Mouse (Mus musculus) hindbrain, embryonic 16.5 days (tissue): ENCODE measurements around the gene Il23a. TPM values are rescaled to one million over a fixed set of nuclear protein-coding genes. Genes with fewer than 3 reads are reported as not detected.
A peak's percentile ranks its signal among the peaks of the same experiment; 100 is the strongest.
"Not testable (repeated sequence)": the region's sequence is repeated elsewhere in the genome, so short reads cannot be mapped to it uniquely, and the experiment has no call there.

Experiments used
- ATAC-seq: fragments of 200-750 bp; cut with Nextera tagmentation; 2 replicates; pipeline ENCODE4 v1.8.0; 2017; ENCODE audit warnings: moderate TSS enrichment, moderate library complexity
- H3K27ac ChIP-seq: fragments of 300-500 bp; sonication (generic); 2 replicates; pipeline ENCODE4 v1.5.1; 2014; ENCODE audit warnings: low read depth, mild to moderate bottlenecking, control low read depth, low read length, moderate library complexity
- H3K27me3 ChIP-seq: fragments of 300-500 bp; sonication (generic); replicated peaks from 2 replicates; pipeline ENCODE4 v1.6.1; 2014; ENCODE audit warnings: low read length; ENCODE audit not compliant: control insufficient read depth, insufficient read depth
- H3K36me3 ChIP-seq: fragments of 300-500 bp; sonication (generic); 2 replicates; pipeline ENCODE4 v1.6.1; 2014; ENCODE audit warnings: mild to moderate bottlenecking, low read length, moderate library complexity, mixed read lengths; ENCODE audit not compliant: control insufficient read depth, insufficient read depth
- H3K4me1 ChIP-seq: fragments of 300-500 bp; sonication (generic); 2 replicates; pipeline ENCODE4 v1.6.1; 2014; ENCODE audit warnings: low read depth, low read length; ENCODE audit not compliant: control insufficient read depth, insufficient read depth
- H3K4me2 ChIP-seq: fragments of 300-500 bp; sonication (generic); 2 replicates; pipeline ENCODE4 v1.6.1; 2014; ENCODE audit warnings: mild to moderate bottlenecking, low read length, control low read depth, moderate library complexity
- H3K4me3 ChIP-seq: fragments of 300-500 bp; sonication (generic); 2 replicates; pipeline ENCODE4 v1.5.1; 2014; ENCODE audit warnings: mild to moderate bottlenecking, low read length, control low read depth, moderate library complexity
- H3K9ac ChIP-seq: fragments of 300-500 bp; sonication (generic); 2 replicates; pipeline ENCODE4 v1.6.1; 2014; ENCODE audit warnings: low read depth, mild to moderate bottlenecking, control low read depth, low read length, moderate library complexity
- H3K9me3 ChIP-seq: fragments of 300-500 bp; sonication (generic); 2 replicates; pipeline ENCODE4 v1.6.1; 2014; ENCODE audit warnings: mild to moderate bottlenecking, low read length, moderate library complexity; ENCODE audit not compliant: control insufficient read depth
- WGBS: fragments of 180-500 bp; shearing (Covaris S2); extraction: QIAGEN DNeasy Blood & Tissue Kit; methylation state at CpG from one replicate; pipeline ENCODE4 v1.1.7; 2014; 5-methylcytosine and 5-hydroxymethylcytosine counted together
- polyA plus RNA-seq: library from polyadenylated mRNA; unstranded; fragments of >200 nt; fragmentation: Nextera tagmentation; extraction: Ambion mirVana; gene quantifications from 2 replicates; pipeline ENCODE4 v1.2.1, GENCODE M21; 2015

Gene Il23a
- polyA plus RNA-seq, 1 experiment from 2014 or later = 0.73 TPM

- no peak overlapping the region for H3K4me2 ChIP-seq
- H3K27ac ChIP-seq = no peak overlapping the region
- H3K9me3 ChIP-seq = no peaks in the 10 kb centered on the region
- 95% methylated on average over 3 of the region's 3 CpGs for WGBS
- no peak overlapping the region for H3K4me3 ChIP-seq
- H3K27me3 ChIP-seq = no peaks in the 10 kb centered on the region
- H3K4me1 ChIP-seq = peaks cover 18% of the 10 kb centered on the region
- no peak for ATAC-seq
- no peak overlapping the region for H3K9ac ChIP-seq
- H3K36me3 ChIP-seq = no peaks in the 10 kb centered on the region
Measured at GRCm38 (mm10) chr10:128336195-128336594, 37.6 kb upstream of the Il23a start.

DNA sequence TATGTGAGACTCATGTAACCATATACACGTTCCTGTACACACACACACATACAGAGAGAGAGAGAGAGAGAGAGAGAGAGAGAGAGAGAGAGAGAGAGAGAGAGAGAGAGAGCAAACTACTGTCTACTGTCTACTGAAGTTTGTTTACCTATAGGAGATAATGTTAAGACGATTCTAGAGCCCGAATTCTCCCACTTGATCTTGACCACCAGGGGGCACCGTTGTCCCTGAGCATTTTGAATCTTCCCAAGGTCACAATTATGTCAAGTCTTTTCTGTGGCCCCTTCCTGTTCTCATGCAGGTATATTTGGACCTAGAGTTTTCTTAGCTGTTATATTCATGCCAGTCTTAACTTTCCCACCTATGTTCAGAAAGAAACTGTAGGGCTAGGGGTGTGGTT lies 37.0 kb upstream of the Il23a start:
- Histone ChIP-seq H3K27ac (no peak overlapping the region), H3K4me1 (peaks cover 18% of the 10 kb centered on the region), H3K9me3 (no peaks in the 10 kb centered on the region), H3K4me2 (no peak overlapping the region), H3K36me3 (no peaks in the 10 kb centered on the region), H3K4me3 (no peak overlapping the region), H3K27me3 (no peaks in the 10 kb centered on the region), H3K9ac (no peak overlapping the region)
- 4% methylated on average over 4 of the region's 4 CpGs for WGBS
- no peak for ATAC-seq

DNA sequence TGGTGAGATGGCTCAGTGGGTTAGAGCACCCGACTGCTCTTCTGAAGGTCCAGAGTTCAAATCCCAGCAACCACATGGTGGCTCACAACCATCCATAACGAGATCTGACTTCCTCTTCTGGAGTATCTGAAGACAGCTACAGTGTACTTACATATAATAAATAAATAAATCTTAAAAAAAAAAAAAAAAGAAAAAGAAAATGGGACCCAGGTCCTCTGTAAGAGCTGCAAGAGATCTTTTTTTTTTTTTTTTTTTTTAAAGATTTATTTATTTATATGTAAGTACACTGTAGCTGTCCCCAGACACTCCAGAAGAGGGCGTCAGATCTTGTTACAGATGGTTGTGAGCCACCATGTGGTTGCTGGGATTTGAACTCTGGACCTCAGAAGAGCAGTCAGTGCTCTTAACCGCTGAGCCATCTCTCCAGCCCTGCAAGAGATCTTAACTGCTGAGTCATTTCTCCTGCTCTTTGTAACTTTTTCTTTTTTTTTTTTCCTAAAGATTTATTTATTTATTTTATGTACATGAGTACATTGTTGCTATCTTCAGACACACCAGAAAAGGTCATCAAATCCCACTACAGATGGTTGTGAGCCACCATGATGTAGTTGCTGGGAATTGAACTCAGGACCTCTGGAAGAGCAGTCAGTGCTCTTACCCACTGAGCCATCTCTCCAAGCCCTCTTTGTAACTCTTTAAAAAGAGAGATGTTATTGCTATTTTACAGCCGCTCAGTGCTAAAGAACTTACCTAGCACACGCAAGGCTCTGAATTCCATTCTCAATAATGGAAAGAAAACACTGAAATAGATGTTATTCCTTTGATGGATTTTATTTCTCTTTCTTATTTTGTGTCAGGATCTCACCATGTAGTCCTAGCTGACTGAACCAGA lies 34.1 kb upstream of the Il23a start:
- not testable (repeated sequence) for H3K27ac ChIP-seq, H3K9me3 ChIP-seq, H3K4me2 ChIP-seq, H3K27me3 ChIP-seq, H3K4me3 ChIP-seq, H3K4me1 ChIP-seq, ATAC-seq, H3K36me3 ChIP-seq, H3K9ac ChIP-seq
- WGBS = 80% methylated on average over 5 of the region's 6 CpGs

DNA sequence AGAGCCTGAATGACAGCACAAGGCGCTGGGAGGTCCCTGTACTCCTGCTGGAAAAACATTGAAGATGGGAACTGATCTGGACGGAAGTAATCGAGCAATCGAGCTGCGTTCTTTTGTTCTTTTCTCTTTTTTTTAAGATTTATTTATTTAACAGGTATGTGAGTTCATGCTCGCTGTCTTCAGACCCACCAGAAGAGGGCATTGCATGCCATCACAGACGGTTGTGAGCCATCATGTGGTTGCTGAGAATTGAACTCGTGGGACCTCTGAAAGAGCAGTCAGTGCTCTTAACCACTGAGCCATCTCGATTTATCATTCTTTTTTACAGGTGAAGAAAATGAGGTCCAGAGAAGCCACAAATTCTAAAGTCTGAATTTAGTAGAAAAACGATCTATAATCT lies 29.1 kb upstream of the Il23a start:
- no peaks in the 10 kb centered on the region for H3K27me3 ChIP-seq
- H3K36me3 ChIP-seq = peaks cover 17% of the 10 kb centered on the region
- no peak for ATAC-seq
- no peak overlapping the region for H3K27ac ChIP-seq
- H3K4me3 ChIP-seq = no peak overlapping the region
- H3K4me2 ChIP-seq = no peak overlapping the region
- WGBS = 83% methylated on average over 10 of the region's 10 CpGs
- H3K4me1 ChIP-seq = peaks cover 9% of the 10 kb centered on the region
- no peaks in the 10 kb centered on the region for H3K9me3 ChIP-seq
- no peak overlapping the region for H3K9ac ChIP-seq

GRCm38 (mm10) chr10:128326825-128327224 lies 28.3 kb upstream of the Il23a start:
- no peak for ATAC-seq
- Histone ChIP-seq H3K27ac (no peak overlapping the region), H3K4me3 (no peak overlapping the region), H3K27me3 (no peaks in the 10 kb centered on the region), H3K9me3 (no peaks in the 10 kb centered on the region), H3K36me3 (peaks cover 17% of the 10 kb centered on the region), H3K4me1 (peaks cover 9% of the 10 kb centered on the region), H3K9ac (no peak overlapping the region), H3K4me2 (no peak overlapping the region)
- 96% methylated on average over 8 of the region's 8 CpGs for WGBS

DNA sequence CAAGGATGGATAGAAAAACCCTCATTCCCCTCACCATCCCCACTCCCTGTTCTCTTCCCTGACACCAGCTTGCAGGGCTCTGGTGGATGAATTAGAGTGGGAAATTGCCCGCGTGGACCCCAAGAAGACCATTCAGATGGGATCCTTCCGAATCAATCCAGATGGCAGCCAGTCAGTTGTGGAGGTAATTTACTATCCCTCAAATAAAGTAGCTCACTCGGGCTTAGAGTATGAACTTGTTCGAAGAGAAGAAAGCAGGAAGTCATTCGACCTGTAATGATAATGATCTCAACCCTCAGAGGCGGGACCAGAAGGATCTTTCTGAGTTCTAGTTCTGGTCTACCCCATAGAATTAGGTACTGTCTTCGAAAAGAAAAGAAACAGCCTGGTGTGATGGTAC lies 25.0 kb upstream of the Il23a start:
- H3K27ac ChIP-seq = no peak overlapping the region
- peaks cover 23% of the 10 kb centered on the region for H3K36me3 ChIP-seq
- H3K9ac ChIP-seq = peak overlapping the region; percentile 44
- peaks cover 13% of the 10 kb centered on the region for H3K4me1 ChIP-seq
- WGBS = 85% methylated on average over 8 of the region's 8 CpGs
- no peaks in the 10 kb centered on the region for H3K9me3 ChIP-seq
- peak overlapping the region; percentile 83 for H3K4me3 ChIP-seq
- no peaks in the 10 kb centered on the region for H3K27me3 ChIP-seq
- H3K4me2 ChIP-seq = peak overlapping the region; percentile 91
- ATAC-seq = no peak

GRCm38 (mm10) chr10:128322141-128323108 lies 23.9 kb upstream of the Il23a start, which contains the start of gene Cnpy2:
Gene Cnpy2 (plus strand): TSS chr10:128322459.
- H3K9me3 ChIP-seq = no peaks in the 10 kb centered on the region
- peak within 1 kb of the TSS; percentile 93 for H3K9ac ChIP-seq
- peak within 1 kb of the TSS; percentile 91 for H3K4me2 ChIP-seq
- whole genome bisulfite sequencing = 1% methylated on average over 40 of the region's 40 CpGs
- peak; percentile 96 for ATAC-seq
- peak within 1 kb of the TSS; percentile 97 for H3K27ac ChIP-seq
- H3K27me3 ChIP-seq = no peaks in the 10 kb centered on the region
- peak within 1 kb of the TSS; percentile 83 for H3K4me3 ChIP-seq
- peaks cover 29% of the 10 kb centered on the region for H3K36me3 ChIP-seq
- H3K4me1 ChIP-seq = peaks cover 13% of the 10 kb centered on the region

GRCm38 (mm10) chr10:128321641-128322040 lies 23.1 kb upstream of the Il23a start:
- no peak for ATAC-seq
- H3K4me1 ChIP-seq = peaks cover 13% of the 10 kb centered on the region
- WGBS = 58% methylated on average over 12 of the region's 12 CpGs
- peak overlapping the region; percentile 58; the same call in 1 of the 2 replicates for H3K27ac ChIP-seq
- H3K4me2 ChIP-seq = peak overlapping the region; percentile 91
- peak overlapping the region; percentile 30; the same call in 1 of the 2 replicates for H3K9ac ChIP-seq
- no peaks in the 10 kb centered on the region for H3K27me3 ChIP-seq
- no peaks in the 10 kb centered on the region for H3K9me3 ChIP-seq
- peak overlapping the region; percentile 83 for H3K4me3 ChIP-seq
- H3K36me3 ChIP-seq = peaks cover 26% of the 10 kb centered on the region

DNA sequence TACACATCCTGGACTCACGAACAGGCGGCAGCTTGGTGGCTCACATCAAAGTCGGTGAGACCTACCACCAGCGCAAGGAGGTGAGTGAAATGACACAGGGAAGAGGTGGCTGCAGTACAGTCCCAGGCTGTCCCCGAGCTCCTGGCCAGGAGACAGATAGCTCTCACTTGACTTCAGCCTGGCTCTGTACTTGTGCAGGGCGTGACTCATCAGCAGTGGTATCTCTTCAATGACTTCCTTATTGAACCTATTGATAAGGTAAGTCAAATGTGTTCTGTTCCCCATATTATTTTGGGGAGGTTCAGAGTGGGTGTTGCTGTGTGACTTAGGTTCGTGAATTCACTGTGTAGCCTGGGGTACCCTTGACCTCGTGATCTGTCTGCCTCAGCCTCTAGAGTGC lies 17.0 kb upstream of the Il23a start:
- Histone ChIP-seq H3K27ac (no peak overlapping the region), H3K36me3 (peaks cover 43% of the 10 kb centered on the region), H3K9me3 (no peaks in the 10 kb centered on the region), H3K4me2 (no peak overlapping the region), H3K4me3 (no peak overlapping the region), H3K27me3 (no peaks in the 10 kb centered on the region), H3K4me1 (no peaks in the 10 kb centered on the region), H3K9ac (no peak overlapping the region)
- WGBS = 97% methylated on average over 8 of the region's 8 CpGs
- ATAC-seq = no peak
